Mouse (Mus musculus): ENCODE results near the gene Kdm4b. TPM values are rescaled to one million over a fixed set of nuclear protein-coding genes. Genes with fewer than 3 reads are reported as not detected.

The Kdm4b gene
- total RNA-seq (2021): 10 to 100 TPM; 38.9 to 40.5 TPM

- peak; percentile 99 for DNase-seq
Measured at GRCm38 (mm10) chr17:56325450-56326152, at the start of gene Kdm4b. TSS of gene Kdm4b (plus strand) at chr17:56326062.

- DNase-seq: peak; percentile 93
Measured at GRCm38 (mm10) chr17:56276643-56277566, 49.0 kb upstream of the Kdm4b start, which contains the start of gene Ticam1. TSS of gene Ticam1 (minus strand) at chr17:56276786.

- DNase-seq: no peak
Measured at GRCm38 (mm10) chr17:56277567-56277893, 48.3 kb upstream of the Kdm4b start.

GRCm38 (mm10) chr17:56278340-56278739 lies 47.5 kb upstream of the Kdm4b start:
- DNase-seq: no peak

- DNase-seq: peak; percentile 58
Measured at GRCm38 (mm10) chr17:56279481-56280155, 46.2 kb upstream of the Kdm4b start.

- no peak for DNase-seq
Measured at GRCm38 (mm10) chr17:56281193-56281592, 44.7 kb upstream of the Kdm4b start.

- no peak for DNase-seq
Measured at GRCm38 (mm10) chr17:56282802-56283201, 43.1 kb upstream of the Kdm4b start.

GRCm38 (mm10) chr17:56283316-56283715 lies 42.5 kb upstream of the Kdm4b start:
- no peak for DNase-seq

- no peak for DNase-seq
Measured at GRCm38 (mm10) chr17:56285995-56286394, 39.9 kb upstream of the Kdm4b start.

- peak; percentile 72 for DNase-seq
Measured at GRCm38 (mm10) chr17:56287830-56288229, 38.0 kb upstream of the Kdm4b start.

- no peak for DNase-seq
Measured at GRCm38 (mm10) chr17:56288866-56289265, 37.0 kb upstream of the Kdm4b start.

- DNase-seq: peak; percentile 78
Measured at GRCm38 (mm10) chr17:56289371-56290331, 36.2 kb upstream of the Kdm4b start.

GRCm38 (mm10) chr17:56290388-56291170 lies 35.3 kb upstream of the Kdm4b start:
- peak; percentile 99 for DNase-seq

- DNase-seq: peak; percentile 93
Measured at GRCm38 (mm10) chr17:56291171-56291511, 34.7 kb upstream of the Kdm4b start.

GRCm38 (mm10) chr17:56291826-56292475 lies 33.9 kb upstream of the Kdm4b start:
- no peak for DNase-seq

- DNase-seq: no peak
Measured at GRCm38 (mm10) chr17:56292531-56293222, 33.2 kb upstream of the Kdm4b start, which contains the start of gene Plin3. TSS of gene Plin3 (minus strand) at chr17:56292873.

GRCm38 (mm10) chr17:56293291-56293690 lies 32.6 kb upstream of the Kdm4b start:
- no peak for DNase-seq

GRCm38 (mm10) chr17:56294241-56294640 lies 31.6 kb upstream of the Kdm4b start:
- DNase-seq: no peak

GRCm38 (mm10) chr17:56296201-56296600 lies 29.7 kb upstream of the Kdm4b start:
- DNase-seq: no peak

GRCm38 (mm10) chr17:56298238-56298637 lies 27.6 kb upstream of the Kdm4b start:
- no peak for DNase-seq

All from heart, postnatal 4 days (tissue).